Mouse (Mus musculus) embryo, embryonic 11.5 days (tissue): ENCODE measurements around the gene Mmp9.

ENCODE experiments used
- DNase-seq: peaks from one replicate; pipeline ENCODE4 v3.0.0-alpha.2; 2012; ENCODE audit warnings: low read depth, low spot score

Gene Mmp9

GRCm38 (mm10) chr2:164991808-164992207 is 51.2 kb downstream of the Mmp9 start:
- no peak for DNase-seq

GRCm38 (mm10) chr2:164994156-164994555 is 53.6 kb downstream of the Mmp9 start:
- no peak for DNase-seq

- DNase-seq, result no peak
These were observed 54.3 kb downstream of the Mmp9 start for GRCm38 (mm10) chr2:164994659-164995428.

- DNase-seq, result no peak
These were observed 55.4 kb downstream of the Mmp9 start for GRCm38 (mm10) chr2:164995976-164996375.

GRCm38 (mm10) chr2:164996848-164997720 is 56.5 kb downstream of the Mmp9 start:
- no peak for DNase-seq

GRCm38 (mm10) chr2:164997721-164998428 is 57.3 kb downstream of the Mmp9 start:
- no peak for DNase-seq

- DNase-seq, result no peak
These were observed 61.4 kb downstream of the Mmp9 start for GRCm38 (mm10) chr2:165001958-165002357.

GRCm38 (mm10) chr2:165003108-165003507 is 62.5 kb downstream of the Mmp9 start:
- no peak for DNase-seq

- no peak for DNase-seq
These were observed 63.7 kb downstream of the Mmp9 start for GRCm38 (mm10) chr2:165004237-165004636.
